Mouse (Mus musculus): ENCODE data around the gene Gm17364.
"Not testable (repeated sequence)": the region's sequence is repeated elsewhere in the genome, so short reads cannot be mapped to it uniquely, and the experiment has no call there.

Gm17364 gene

DNA sequence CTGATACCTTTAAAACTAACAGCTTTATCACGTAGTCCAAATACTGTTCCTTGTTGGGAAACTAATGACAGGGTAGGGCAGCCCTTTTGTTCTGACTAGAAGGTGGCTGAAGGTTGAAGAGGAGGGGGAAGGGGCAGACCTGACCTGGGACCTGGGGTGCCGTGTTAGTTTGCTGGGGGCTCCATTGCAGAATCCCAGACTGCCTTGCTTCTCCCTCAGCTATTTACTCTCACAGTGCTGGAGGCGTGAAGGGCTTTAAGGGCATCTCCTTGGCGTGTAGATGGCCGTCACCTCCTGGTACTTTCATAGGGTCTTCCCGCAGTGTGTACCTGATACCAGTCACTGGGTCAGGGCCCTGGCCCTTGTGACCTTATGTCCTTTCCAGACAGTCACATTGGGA is 21.6 kb downstream of the Gm17364 start:
- DNase-seq (ENCODE audit: low spot score in 2 of 2) = no peak

DNA sequence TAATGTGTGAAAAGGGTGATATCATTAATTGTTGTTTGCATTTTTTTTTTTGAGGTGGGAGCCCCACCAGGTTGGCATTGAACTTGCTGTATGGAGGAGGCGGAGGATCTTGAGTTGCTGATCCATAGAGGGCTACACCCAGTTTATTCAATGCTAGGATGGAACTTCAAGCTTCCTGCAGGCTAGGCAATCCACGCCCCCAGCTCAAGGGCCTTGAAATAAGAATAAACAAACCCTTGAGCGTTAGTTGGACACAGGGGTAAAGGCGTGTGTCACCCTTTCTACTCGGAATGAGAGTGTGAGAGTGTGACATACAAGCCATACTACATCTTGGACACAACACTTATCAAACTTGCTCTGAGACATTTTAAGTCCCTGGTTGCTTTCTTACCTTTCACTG is 22.1 kb downstream of the Gm17364 start:
- no peak for DNase-seq (ENCODE audit: low spot score in 2 of 2)

DNA sequence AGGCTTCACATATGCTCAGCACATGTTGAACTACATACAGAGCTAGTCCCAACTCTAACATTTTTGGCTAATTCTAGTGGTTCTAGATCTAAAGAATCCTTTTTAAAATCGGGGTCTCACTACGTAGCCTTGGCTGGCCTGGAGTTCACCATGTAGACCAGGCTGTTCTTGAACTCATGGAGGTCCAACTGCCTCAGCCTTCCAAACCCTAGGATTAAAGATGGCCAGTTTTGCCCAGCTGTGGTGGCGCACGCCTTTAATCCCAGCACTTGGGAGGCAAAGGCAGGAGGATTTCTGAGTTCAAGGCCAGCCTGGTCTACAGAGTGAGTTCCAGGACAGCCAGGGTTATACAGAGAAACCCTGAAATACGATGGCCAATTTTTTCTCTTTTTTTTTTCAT is 22.5 kb downstream of the Gm17364 start:
- not testable (repeated sequence) for DNase-seq (ENCODE audit: low spot score in 2 of 2)

- no peak for DNase-seq (ENCODE audit: low spot score in 2 of 2)
Observed at GRCm38 (mm10) chr13:41250318-41250981, 23.3 kb downstream of the Gm17364 start.

DNA sequence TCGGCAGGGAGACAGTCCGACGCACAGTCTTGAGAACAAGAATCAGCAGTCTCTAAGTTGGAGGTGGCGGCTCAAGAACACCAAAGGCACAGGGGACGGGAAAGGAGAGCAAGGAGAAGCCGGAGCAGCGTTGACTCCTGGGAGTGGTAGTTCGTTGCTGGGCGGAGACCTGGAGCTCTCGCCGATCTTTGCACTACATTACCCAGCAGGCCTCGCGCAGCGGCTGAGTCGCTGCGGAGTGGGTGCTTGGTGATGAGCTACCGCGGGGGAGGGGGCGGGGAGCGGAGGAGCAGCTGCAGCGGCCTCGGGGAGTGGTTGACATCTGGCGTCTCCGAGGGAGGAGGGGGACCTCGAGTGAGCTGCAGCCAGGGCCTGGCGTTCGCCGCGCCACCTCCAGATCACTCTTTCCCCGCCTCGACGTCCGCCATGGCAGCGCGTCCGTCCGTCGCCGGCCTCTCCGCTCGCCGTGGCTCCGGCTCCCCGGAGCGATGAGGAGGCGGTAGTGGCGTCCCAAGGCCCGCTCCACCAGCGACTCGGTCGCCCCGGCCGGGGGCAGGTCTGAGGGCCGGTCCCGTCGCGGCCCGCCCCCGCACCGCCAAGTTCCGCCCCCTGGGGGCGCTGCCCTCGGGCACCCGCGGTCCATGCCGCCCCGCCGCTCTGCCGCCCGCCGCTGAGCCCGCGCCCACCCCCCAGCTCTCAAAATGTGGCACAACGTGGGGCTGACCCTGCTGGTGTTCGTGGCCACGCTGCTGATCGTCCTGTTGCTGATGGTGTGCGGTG is 24.0 kb downstream of the Gm17364 start, which contains the start of gene Smim13:
Smim13 (plus strand) TSS at position 307 of the 780 bp plus-strand sequence.
- DNase-seq (ENCODE audit: low spot score in 2 of 2) = peak; percentile 68 to 89

GRCm38 (mm10) chr13:41248751-41249520 is 24.8 kb downstream of the Gm17364 start:
- DNase-seq (ENCODE audit: low spot score in 2 of 2) = peak in 1 of 2 experiments; percentile 21

GRCm38 (mm10) chr13:41244306-41244830 is 29.4 kb downstream of the Gm17364 start:
- DNase-seq (ENCODE audit: low spot score in 2 of 2) = no peak

- no peak for DNase-seq (ENCODE audit: low spot score in 2 of 2)
Observed at GRCm38 (mm10) chr13:41241557-41241956, 32.2 kb downstream of the Gm17364 start.

- no peak for DNase-seq (ENCODE audit: low spot score in 2 of 2)
Observed at GRCm38 (mm10) chr13:41238805-41239130, 35.0 kb downstream of the Gm17364 start.

GRCm38 (mm10) chr13:41238035-41238804 is 35.6 kb downstream of the Gm17364 start:
- DNase-seq (ENCODE audit: low spot score in 2 of 2) = no peak

- no peak for DNase-seq (ENCODE audit: low spot score in 2 of 2)
Observed at GRCm38 (mm10) chr13:41235845-41236741, 37.7 kb downstream of the Gm17364 start.

- DNase-seq (ENCODE audit: low spot score in 2 of 2) = no peak
Observed at GRCm38 (mm10) chr13:41235181-41235580, 38.6 kb downstream of the Gm17364 start.

GRCm38 (mm10) chr13:41233241-41233640 is 40.5 kb downstream of the Gm17364 start:
- no peak for DNase-seq (ENCODE audit: low spot score in 2 of 2)

DNA sequence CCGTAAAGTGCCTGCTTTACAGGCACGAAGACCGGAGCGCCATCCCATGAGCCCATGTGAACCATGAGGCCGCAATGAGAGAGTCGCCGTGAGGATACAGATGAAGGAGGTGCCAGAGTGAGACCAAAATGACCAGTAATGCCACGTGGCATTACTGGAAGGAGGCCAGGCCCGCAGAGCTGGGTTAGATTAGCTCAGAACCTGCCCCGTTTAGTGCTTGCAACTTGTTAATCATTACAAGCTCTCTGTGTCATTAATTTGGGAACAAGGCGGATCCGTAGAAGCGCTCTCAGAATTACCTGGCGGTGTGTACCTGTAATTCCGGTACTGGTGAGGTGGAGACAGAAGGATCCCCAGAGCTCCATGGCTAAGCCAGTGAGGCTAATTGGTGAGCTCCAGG is 41.6 kb downstream of the Gm17364 start:
- DNase-seq (ENCODE audit: low spot score in 2 of 2) = no peak

DNA sequence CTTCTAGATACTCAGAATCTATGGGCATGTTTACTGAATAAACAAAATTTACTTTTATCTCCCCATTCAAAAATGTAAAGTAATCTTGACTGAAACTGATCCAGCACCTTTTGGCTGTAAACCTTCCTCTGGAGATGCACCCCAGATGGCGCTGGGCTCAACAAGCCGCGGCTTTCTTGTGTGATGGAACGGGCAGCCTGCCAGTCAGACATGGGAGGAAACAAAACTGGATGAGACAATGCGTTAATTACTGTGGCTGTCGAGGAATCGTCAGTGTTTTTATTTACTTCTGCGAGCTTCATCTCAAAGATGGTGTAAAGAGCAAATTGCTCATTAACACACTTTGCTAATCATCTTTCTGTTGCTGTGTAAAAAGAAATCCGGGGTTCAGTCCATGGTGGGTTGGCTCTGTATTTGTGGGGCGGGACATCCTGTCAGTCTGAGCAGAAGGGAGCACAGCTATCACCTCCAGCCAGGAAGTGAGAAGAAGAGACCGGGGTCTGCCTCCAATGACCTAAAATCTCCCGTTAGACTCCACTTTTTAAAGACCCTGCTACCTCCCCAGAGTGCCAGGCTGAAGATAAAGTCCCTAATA is 42.3 kb downstream of the Gm17364 start:
- DNase-seq (ENCODE audit: low spot score in 2 of 2) = peak in 1 of 2 experiments; percentile 73

DNA sequence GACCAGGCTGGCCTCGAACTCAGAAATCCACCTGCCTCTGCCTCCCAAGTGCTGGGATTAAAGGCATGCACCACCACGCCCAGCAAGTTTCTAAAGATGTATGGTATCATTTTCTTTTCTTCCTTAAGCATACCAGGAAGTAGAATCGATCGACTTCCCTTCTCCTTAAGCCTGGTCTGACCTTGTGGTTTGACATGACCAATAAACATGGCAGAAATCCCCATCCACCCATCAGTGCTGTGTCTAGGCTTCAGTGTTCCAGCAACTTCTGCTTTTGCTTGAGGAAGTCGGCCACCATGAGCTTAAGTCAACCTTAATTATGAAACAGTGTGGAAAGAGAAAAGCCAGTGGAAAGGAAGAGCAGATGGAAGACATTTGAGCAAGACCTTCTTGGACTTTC is 43.5 kb downstream of the Gm17364 start:
- DNase-seq (ENCODE audit: low spot score in 2 of 2) = no peak

- DNase-seq (ENCODE audit: low spot score in 2 of 2) = no peak
Observed at GRCm38 (mm10) chr13:41228060-41228459, 45.7 kb downstream of the Gm17364 start.

DNA sequence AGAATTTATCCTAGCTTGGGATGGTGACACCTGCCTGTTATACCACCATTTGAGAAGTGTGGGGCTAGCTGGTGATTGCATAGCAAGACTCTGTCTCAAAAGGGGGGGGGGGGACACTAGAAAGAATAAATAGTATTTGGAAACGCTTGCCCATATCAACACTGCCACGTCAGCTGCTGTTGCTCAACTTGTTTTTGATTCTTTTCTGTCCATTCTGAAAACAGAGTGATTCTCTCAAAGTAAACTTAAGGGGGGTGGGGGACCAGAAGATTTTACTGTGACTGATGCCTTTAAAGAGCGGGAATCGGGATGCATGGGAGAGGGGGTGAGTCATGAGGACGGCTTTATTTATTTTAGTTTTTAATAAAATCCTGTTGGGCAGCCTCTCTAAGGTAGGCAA is 47.3 kb downstream of the Gm17364 start:
- DNase-seq (ENCODE audit: low spot score in 2 of 2) = no peak
